Mouse (Mus musculus) G1E (cell line): ENCODE data around the gene Gm17651. TPM values are rescaled to one million over a fixed set of nuclear protein-coding genes. Genes with fewer than 3 reads are reported as not detected.
A peak's percentile ranks its signal among the peaks of the same experiment; 100 is the strongest.

Experiments used
- ATAC-seq: 2 replicates; pipeline ENCODE4 v1.8.0; 2016; ENCODE audit warnings: mild to moderate bottlenecking; ENCODE audit not compliant: insufficient number of reproducible peaks, poor library complexity, low FRiP score, severe bottlenecking; ENCODE audit errors: extremely low read depth
- DNase-seq: peaks from one replicate; pipeline ENCODE4 v3.0.0; 2012; ENCODE audit warnings: low spot score
- H3K27me3 ChIP-seq: 2 replicates; pipeline ENCODE4 v1.6.1; 2012; ENCODE audit warnings: mild to moderate bottlenecking, low read length, inconsistent platforms; ENCODE audit not compliant: insufficient read depth
- H3K36me3 ChIP-seq: replicated peaks from 2 replicates; pipeline ENCODE3; 2012; ENCODE audit warnings: mild to moderate bottlenecking, inconsistent platforms
- H3K4me1 ChIP-seq: 2 replicates; pipeline ENCODE4 v1.6.1; 2012; ENCODE audit warnings: low read depth, low read length, inconsistent platforms, mixed read lengths; ENCODE audit not compliant: insufficient read depth
- H3K4me3 ChIP-seq: 2 replicates; pipeline ENCODE4 v1.5.1; 2012; ENCODE audit warnings: low read depth, mild to moderate bottlenecking, inconsistent platforms, low read length, moderate library complexity, mixed read lengths
- H3K9me3 ChIP-seq: replicated peaks from 2 replicates; pipeline ENCODE4 v1.6.1; 2012; ENCODE audit warnings: inconsistent platforms
- CTCF ChIP-seq: IDR thresholded peaks from 2 replicates; pipeline ENCODE4 v1.5.1; 2012; ENCODE audit warnings: low read depth, low read length, inconsistent platforms, mixed read lengths
- GATA1 ChIP-seq: IDR thresholded peaks from 2 replicates; pipeline ENCODE4 v1.6.1; 2012; ENCODE audit warnings: borderline replicate concordance, low read length, inconsistent platforms, mixed read lengths
- GATA2 ChIP-seq: IDR thresholded peaks from 2 replicates; pipeline ENCODE4 v1.6.1; 2012; ENCODE audit warnings: low read depth, low read length, inconsistent platforms, borderline replicate concordance
- POLR2AphosphoS5 ChIP-seq: IDR thresholded peaks from 2 replicates; pipeline ENCODE4 v1.6.1; 2012; ENCODE audit warnings: low read depth, low read length, inconsistent platforms; ENCODE audit not compliant: insufficient replicate concordance
- TAL1 ChIP-seq: conservative IDR thresholded peaks from 2 replicates; pipeline ENCODE4 v1.6.1; 2012; ENCODE audit warnings: low read depth, low read length, inconsistent platforms, mixed read lengths
- polyA plus RNA-seq: library from polyadenylated mRNA; stranded (reverse); fragments of >175 nt; gene quantifications from 2 replicates; pipeline ENCODE4 v1.2.3, GENCODE M21; 2012
- total RNA-seq, 2 experiments: library from RNA; stranded (forward) in 1 of 2; stranded (reverse) in 1 of 2; fragments of 200-1000 nt in 1 of 2; fragments of >200 nt in 1 of 2; fragmentation: Nextera tagmentation in 1 of 2; gene quantifications; 2 replicates each; pipeline ENCODE4 v1.2.3; 2014 to 2017

Gene Gm17651
- total and polyA plus RNA-seq, 3 experiments: not detected

DNA sequence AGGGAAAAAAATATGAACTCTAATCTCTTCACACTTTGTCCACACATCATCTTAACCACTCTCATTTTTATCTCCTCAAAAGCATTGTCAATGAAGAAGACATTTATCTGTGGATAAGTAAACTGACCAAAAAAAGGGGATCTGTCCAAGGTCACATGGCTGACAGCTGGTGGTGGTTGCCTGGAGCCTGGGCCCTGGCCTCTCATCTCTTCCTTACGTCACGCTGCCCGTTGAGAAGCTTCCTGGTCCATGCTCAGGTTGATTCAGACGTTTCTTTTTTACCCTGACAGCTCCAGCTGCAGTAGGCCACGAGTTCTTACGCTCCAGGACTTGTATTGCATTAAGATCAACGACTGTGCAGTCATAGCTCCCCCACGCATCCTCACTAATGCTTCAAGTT lies 8.3 kb downstream of the Gm17651 start:
- ATAC-seq: no peak
- H3K36me3 ChIP-seq: peaks cover 84% of the 10 kb centered on the region

GRCm38 (mm10) chr3:97665525-97665924 lies 9.0 kb downstream of the Gm17651 start:
- TF ChIP-seq TAL1: no peak
- no peak for TF ChIP-seq POLR2AphosphoS5
- no peak for TF ChIP-seq GATA1
- TF ChIP-seq CTCF: no peak
- no peak for TF ChIP-seq GATA2
- no peaks in the 10 kb centered on the region for H3K9me3 ChIP-seq
- H3K27me3 ChIP-seq: no peaks in the 10 kb centered on the region
- H3K4me3 ChIP-seq: no peak overlapping the region
- DNase-seq (no peak), ATAC-seq (no peak)
- H3K4me1 ChIP-seq: no peaks in the 10 kb centered on the region
- H3K36me3 ChIP-seq: peaks cover 81% of the 10 kb centered on the region

More for the DNA sequence above, 8.3 kb downstream of the Gm17651 start:
- Histone ChIP-seq H3K9me3 (no peaks in the 10 kb centered on the region), H3K4me3 (no peak overlapping the region), H3K27me3 (no peaks in the 10 kb centered on the region), H3K4me1 (no peaks in the 10 kb centered on the region)
- TF ChIP-seq GATA1 (no peak), POLR2AphosphoS5 (no peak), TAL1 (no peak)
- DNase-seq: no peak

DNA sequence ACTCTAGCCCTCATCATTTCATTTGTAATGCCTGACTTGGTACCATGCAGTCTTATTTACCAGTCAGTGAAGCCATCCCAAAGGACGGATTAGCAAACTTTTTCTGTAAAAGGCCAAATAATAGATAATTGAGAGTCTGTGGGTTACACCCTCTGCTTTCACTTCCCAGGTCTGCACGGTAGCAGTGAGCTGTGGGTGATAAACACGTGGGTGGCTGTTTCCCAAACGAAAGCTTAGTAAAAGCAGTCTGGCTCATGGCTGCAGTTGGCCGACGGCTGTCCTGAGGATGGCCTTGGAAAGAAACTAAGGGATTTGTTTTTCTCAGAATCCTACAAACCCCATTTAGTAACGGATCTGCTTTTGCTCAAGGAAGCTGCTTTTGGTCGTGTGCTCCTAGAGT lies 13.3 kb downstream of the Gm17651 start:
- Histone ChIP-seq H3K4me1 (peaks cover 24% of the 10 kb centered on the region), H3K27me3 (no peaks in the 10 kb centered on the region), H3K4me3 (no peak overlapping the region), H3K36me3 (peaks cover 44% of the 10 kb centered on the region), H3K9me3 (no peaks in the 10 kb centered on the region)
- ATAC-seq (no peak), DNase-seq (no peak)
- TF ChIP-seq POLR2AphosphoS5 (no peak), GATA1 (no peak), GATA2 (no peak), CTCF (no peak), TAL1 (no peak)

DNA sequence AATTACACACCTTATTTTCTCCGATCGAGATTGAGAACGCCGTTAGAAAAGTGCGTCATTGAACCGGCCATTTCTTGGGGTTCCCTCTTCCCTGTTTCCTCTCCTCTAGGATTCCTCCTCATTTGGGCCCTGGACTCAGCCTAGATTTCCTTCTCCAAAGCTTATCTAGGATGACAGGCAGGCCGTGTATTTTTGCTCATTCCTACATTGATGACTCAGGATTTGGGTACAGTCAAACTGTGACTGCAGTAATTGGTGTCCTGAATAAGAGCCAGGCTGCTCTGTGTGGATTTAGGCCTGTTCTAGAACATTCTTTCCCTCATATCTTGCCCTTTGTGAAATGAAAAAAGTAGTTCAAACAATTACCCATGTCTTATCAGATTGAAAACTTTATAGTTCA lies 14.7 kb downstream of the Gm17651 start:
- no peak for TF ChIP-seq POLR2AphosphoS5
- TF ChIP-seq GATA1: no peak
- TF ChIP-seq GATA2: no peak
- no peak for TF ChIP-seq TAL1
- no peak for TF ChIP-seq CTCF
- H3K4me3 ChIP-seq: no peak overlapping the region
- peaks cover 24% of the 10 kb centered on the region for H3K4me1 ChIP-seq
- H3K36me3 ChIP-seq: peaks cover 32% of the 10 kb centered on the region
- DNase-seq: no peak
- ATAC-seq: no peak
- no peaks in the 10 kb centered on the region for H3K27me3 ChIP-seq
- no peaks in the 10 kb centered on the region for H3K9me3 ChIP-seq

DNA sequence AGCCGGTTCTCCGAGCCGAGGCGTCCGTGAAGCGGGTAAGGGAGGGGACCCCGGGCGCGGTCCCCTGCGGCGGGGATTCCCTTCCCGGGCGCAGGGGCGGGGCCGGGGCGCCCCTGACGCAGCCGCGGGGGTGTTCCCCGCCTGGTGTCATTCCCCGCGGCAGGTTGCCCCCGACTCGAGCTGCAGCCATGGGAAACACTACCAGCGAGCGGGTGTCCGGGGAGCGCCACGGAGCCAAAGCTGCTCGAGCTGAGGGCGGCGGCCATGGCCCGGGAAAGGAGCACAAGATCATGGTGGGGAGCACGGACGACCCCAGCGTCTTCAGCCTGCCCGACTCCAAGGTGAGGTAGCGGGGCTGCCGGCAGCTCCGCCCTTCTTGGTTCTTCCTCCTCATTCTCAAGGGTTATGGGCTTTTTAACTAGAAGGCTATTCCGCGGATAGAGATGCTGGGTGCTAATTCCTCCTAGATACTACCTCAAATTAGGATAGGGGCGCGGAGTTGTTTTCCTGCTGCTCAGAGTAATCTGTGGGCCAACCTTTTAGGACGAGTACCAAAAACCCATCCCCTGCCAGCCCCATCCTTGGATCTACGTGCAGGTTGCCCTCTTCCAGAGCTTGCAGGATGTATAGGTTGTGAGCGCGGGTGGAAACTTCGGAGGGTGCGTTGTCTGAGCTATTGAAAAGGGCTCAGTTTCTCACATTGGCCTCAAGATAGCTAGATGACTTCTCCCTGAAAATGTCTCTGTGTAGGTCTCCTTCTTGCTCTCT lies 15.9 kb downstream of the Gm17651 start:
- DNase-seq: peak; percentile 75
- Histone ChIP-seq H3K9me3 (no peaks in the 10 kb centered on the region), H3K27me3 (no peaks in the 10 kb centered on the region), H3K4me1 (peaks cover 24% of the 10 kb centered on the region), H3K36me3 (peaks cover 21% of the 10 kb centered on the region), H3K4me3 (peak overlapping the region; percentile 94)
- no peak for TF ChIP-seq CTCF
- no peak for TF ChIP-seq GATA2
- no peak for TF ChIP-seq GATA1
- no peak for TF ChIP-seq TAL1
- no peak for TF ChIP-seq POLR2AphosphoS5
- ATAC-seq: 0 out of 2 replicates have a peak, but pooled peaks have one; percentile 23

GRCm38 (mm10) chr3:97657655-97658411 lies 16.7 kb downstream of the Gm17651 start, which contains the start of gene Prkab2:
Gene Prkab2, plus strand, starts transcription at chr3:97658193.
- ATAC-seq: peak; percentile 92
- TF ChIP-seq CTCF (no peak), POLR2AphosphoS5 (no peak), TAL1 (no peak), GATA1 (no peak), GATA2 (no peak)

More at GRCm38 (mm10) chr3:97657655-97658411, 16.7 kb downstream of the Gm17651 start, which contains the start of gene Prkab2:
- Histone ChIP-seq H3K4me1 (peaks cover 24% of the 10 kb centered on the region), H3K27me3 (0 out of 2 replicates have a peak, but pooled peaks cover 3% of the 10 kb centered on the region), H3K36me3 (peaks cover 13% of the 10 kb centered on the region), H3K4me3 (peak within 1 kb of the TSS; percentile 94), H3K9me3 (no peaks in the 10 kb centered on the region)
- DNase-seq: peak; percentile 84
